Mouse (Mus musculus): ENCODE results near the gene Slc6a1.

Slc6a1 gene

DNA sequence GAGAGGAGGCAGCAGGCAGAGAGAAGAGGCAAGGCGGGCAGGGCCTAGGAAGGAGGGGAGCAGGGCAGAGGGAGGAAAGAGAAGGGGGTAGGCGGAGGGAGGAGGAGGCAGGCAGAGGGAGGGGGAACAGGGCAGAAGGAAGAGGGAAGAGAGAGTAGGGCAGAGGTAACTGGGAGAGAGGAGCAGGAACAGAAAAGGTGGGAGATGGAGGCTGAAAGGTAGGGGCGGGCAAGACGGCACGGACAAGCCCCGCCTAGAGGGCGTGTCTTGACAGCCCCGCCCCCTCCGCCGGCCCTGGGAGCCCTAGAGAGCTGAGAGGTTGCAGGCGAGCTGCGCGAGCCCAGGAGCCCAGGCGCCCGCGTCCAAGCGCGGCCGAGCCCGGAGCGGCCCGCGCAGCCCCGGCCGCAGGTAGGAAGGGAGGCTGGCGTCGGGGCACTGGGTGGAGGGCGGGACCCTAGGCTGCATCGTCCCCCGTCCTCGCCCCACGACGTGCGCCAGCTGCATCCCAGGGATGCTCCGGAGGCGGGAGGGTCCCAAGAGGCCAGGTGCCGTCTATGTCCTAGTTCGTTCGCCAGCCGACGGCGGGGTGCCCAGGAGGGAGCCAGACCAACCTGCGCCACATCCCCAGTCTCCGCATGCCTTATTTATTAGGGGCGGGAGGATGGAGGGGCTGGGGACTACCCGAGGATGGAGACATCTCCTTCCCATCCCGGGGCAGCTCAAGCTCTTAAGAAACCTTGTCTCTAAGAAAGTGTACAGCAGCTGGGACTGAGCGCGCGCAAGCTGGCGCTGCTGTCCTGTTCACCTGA lies at the start of gene Slc6a1:
Slc6a1 (plus strand) TSS at position 167 of the 809 bp plus-strand sequence.
- peak; percentile 64 for DNase-seq (ENCODE audit: extremely low spot score)

- DNase-seq (ENCODE audit: extremely low spot score): no peak
Observed at GRCm38 (mm10) chr6:114238892-114239644, 43.4 kb upstream of the Slc6a1 start.

DNA sequence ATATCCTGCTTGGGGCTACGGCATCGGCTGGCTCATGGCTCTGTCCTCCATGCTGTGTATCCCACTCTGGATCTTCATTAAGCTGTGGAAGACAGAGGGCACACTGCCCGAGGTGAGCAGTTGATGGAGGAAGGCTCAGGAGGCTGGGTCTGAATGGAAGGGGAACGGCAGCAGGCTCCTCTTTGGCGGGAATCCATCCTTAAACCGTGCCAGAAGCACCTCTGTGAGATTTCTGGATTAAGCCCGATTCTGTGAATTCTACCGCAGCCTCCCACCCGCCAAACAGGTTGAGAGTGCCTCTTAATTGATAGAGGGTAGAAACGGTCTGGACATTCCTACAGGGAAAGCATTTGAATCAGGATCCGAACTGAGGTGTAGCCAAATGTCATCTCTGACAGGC lies 36.8 kb upstream of the Slc6a1 start:
- DNase-seq (ENCODE audit: extremely low spot score): no peak

GRCm38 (mm10) chr6:114250311-114250710 lies 32.1 kb upstream of the Slc6a1 start:
- DNase-seq (ENCODE audit: extremely low spot score): peak; percentile 73

GRCm38 (mm10) chr6:114254927-114255326 lies 27.5 kb upstream of the Slc6a1 start:
- DNase-seq (ENCODE audit: extremely low spot score): no peak

DNA sequence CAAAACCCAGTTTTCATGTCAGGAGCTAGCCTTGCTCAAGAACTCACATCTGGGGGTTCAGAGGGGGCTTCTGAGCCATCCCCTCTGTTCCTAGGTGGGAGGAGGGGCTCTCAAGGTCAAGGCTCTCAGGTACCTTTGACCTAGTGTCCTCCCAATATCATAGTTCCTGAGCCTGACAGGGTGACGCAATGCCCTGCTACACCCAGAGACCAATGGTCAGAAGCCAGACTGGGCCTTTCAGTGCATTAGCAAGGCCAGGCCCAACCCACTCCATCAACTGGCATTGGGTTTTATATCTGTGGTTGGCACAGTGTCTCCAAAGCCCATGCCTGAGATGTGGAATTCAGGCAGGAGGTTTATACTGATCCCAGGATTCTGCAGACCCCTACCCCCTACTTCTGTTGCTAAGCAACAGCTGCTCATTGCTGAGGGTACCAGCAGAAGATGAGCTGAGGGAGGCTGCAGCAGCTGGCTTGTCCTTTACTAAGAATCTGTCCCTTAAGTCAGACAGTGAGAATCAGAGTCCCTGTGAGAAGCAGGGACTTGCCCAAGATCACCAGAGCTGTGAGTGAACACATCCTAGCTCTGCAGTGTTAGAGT lies 24.6 kb upstream of the Slc6a1 start:
- no peak for DNase-seq (ENCODE audit: extremely low spot score)

GRCm38 (mm10) chr6:114258661-114259193 lies 23.7 kb upstream of the Slc6a1 start:
- no peak for DNase-seq (ENCODE audit: extremely low spot score)

- no peak for DNase-seq (ENCODE audit: extremely low spot score)
Observed at GRCm38 (mm10) chr6:114261609-114262008, 20.8 kb upstream of the Slc6a1 start.

DNA sequence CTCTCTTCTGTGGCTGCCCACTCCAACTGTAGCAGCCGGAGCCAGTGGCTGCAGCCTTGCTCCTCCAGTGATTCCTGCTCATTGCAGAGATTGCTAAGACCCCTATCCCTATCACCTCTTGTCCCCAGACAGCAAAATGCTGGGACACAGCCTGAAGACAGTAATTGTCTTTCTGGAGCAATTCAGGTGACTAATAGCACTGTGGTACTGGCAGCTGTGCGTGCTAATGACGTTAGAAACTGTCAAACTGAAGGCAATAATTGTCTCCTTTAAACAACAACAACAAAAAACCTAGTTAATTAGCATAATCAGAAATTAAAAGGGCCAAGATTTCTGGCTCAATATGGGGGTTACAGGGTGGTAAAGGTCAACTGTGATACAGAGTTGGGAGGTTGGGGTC lies 18.4 kb upstream of the Slc6a1 start:
- DNase-seq (ENCODE audit: extremely low spot score): no peak

GRCm38 (mm10) chr6:114264426-114264825 lies 18.0 kb upstream of the Slc6a1 start:
- no peak for DNase-seq (ENCODE audit: extremely low spot score)

- no peak for DNase-seq (ENCODE audit: extremely low spot score)
Observed at GRCm38 (mm10) chr6:114266273-114266672, 16.2 kb upstream of the Slc6a1 start.

GRCm38 (mm10) chr6:114267979-114268378 lies 14.5 kb upstream of the Slc6a1 start:
- no peak for DNase-seq (ENCODE audit: extremely low spot score)

GRCm38 (mm10) chr6:114269589-114269988 lies 12.8 kb upstream of the Slc6a1 start:
- DNase-seq (ENCODE audit: extremely low spot score): no peak

- no peak for DNase-seq (ENCODE audit: extremely low spot score)
Observed at GRCm38 (mm10) chr6:114270799-114271198, 11.6 kb upstream of the Slc6a1 start.

DNA sequence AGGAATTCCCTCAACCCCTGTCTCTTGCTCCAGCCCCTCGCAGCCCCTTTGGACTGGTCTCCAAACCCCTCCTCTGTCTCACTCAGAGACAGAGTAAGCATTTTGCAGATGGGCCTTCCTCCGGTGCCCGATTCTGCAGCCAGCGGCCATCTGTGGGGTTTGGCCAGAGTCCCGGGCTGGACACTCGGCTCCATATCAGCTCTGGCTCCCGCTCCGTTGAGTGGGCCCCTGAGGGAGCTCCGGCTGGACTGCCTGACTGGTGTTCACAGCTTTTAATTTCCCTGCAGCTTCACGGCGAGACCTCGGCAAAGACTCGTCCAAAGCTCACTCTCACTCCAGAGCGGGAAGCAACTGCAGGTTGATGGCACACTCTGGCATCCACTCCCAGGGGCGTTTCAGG lies 10.2 kb upstream of the Slc6a1 start:
- DNase-seq (ENCODE audit: extremely low spot score): no peak

- DNase-seq (ENCODE audit: extremely low spot score): no peak
Observed at GRCm38 (mm10) chr6:114273997-114274728, 8.3 kb upstream of the Slc6a1 start.

DNA sequence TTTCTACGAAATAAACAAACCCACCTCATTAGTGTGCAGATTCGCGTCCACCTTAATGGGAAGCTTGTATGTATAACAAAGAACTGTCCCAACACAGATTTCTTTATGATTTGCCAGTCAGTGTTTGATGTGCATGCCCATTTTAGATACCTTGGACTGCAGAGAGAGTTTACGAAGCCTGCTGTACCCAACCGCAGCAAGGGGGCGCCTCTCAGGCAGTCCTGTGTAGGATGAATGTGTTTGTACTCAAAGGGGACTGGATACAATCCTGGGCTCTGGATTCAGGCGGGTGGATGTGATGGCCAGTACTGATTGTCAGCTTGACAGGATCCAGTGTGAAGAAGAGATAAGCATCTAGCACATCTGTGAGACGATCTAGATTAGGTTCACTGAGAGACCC lies 6.6 kb upstream of the Slc6a1 start:
- DNase-seq (ENCODE audit: extremely low spot score): no peak

- DNase-seq (ENCODE audit: extremely low spot score): no peak
Observed at GRCm38 (mm10) chr6:114283278-114283770, 889 bp downstream of the Slc6a1 start.

- DNase-seq (ENCODE audit: extremely low spot score): no peak
Observed at GRCm38 (mm10) chr6:114283927-114284703, 1.7 kb downstream of the Slc6a1 start.

GRCm38 (mm10) chr6:114285424-114285823 lies 3.0 kb downstream of the Slc6a1 start:
- DNase-seq (ENCODE audit: extremely low spot score): no peak

- no peak for DNase-seq (ENCODE audit: extremely low spot score)
Observed at GRCm38 (mm10) chr6:114289106-114289505, 6.7 kb downstream of the Slc6a1 start.
